Mouse (Mus musculus): ENCODE measurements around the gene Klra2.
"Not testable (repeated sequence)": the region's sequence is repeated elsewhere in the genome, so short reads cannot be mapped to it uniquely, and the experiment has no call there.

Gene Klra2

DNA sequence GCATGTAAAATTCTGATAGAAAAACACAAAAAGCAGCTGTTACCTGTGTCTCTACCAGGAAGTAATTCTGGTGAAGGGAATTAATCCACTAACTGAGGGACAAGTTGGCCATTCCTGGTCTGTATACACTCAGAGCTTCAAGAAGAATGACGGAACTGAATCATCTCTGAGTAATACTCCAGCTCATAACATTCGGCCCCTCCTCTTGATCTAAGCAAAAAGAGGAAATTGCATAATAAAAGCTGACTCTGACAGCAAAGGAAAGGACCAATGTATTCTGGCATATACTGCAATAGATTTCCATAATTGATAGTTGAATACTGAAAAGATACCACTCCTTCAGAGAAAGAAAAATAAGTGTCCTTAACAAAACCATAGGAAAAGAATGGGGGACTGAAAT, at the start of gene Klra2:
Gene Klra2 (minus strand): TSS at position 157 of the 400 bp plus-strand sequence.
- DNase-seq (ENCODE audit: extremely low spot score, low read depth, low spot score), result no peak

GRCm38 (mm10) chr6:131294435-131295112, 47.4 kb upstream of the Klra2 start:
- DNase-seq (ENCODE audit: extremely low spot score, low read depth, low spot score), result no peak

- no peak for DNase-seq (ENCODE audit: extremely low spot score, low read depth, low spot score)
Measured at GRCm38 (mm10) chr6:131293916-131294315, 46.8 kb upstream of the Klra2 start.

DNA sequence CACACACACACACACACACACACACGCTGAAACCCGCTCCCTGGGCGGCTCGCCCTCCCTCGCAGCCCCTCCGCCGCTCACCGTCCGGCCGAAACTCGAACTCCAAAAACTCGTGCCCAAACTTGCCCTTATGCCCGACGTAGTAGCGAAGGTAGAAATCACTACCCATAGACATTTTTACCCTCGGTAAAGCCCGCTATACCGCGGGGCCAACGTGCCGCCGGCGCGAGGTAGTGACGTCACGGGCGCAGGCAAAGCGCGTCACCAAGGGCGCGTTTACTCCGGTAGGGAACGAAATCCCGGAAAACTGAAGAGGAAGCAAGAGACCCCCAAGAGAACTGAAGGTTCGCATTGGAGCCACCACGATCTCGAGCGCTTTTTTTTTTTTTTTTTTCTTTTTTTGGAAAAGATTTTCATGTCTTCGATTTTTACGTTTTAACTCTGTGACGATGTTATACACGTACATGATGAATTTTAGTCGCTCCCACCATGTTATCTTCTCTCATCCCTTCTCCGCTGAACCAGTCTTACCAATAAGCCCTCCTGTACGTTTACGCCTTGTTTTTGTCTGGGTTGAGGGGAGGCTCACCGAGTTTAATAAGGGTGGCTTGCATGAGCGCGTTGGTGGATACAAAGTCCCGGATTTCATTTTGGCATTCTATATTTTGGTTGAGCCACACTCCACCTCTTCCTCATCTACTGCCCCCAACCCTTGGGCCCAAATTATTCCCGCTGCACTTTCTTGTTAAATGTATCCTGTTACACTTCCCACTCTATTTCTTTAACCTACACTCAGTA, 46.0 kb upstream of the Klra2 start, which contains the start of gene Magohb:
Gene Magohb (minus strand): TSS at position 254 of the 798 bp plus-strand sequence.
- peak; percentile 24 for DNase-seq (ENCODE audit: extremely low spot score, low read depth, low spot score)

- DNase-seq (ENCODE audit: extremely low spot score, low read depth, low spot score), result no peak
Measured at GRCm38 (mm10) chr6:131292276-131292990, 45.3 kb upstream of the Klra2 start.

- no peak for DNase-seq (ENCODE audit: extremely low spot score, low read depth, low spot score)
Measured at GRCm38 (mm10) chr6:131290430-131290829, 43.3 kb upstream of the Klra2 start.

DNA sequence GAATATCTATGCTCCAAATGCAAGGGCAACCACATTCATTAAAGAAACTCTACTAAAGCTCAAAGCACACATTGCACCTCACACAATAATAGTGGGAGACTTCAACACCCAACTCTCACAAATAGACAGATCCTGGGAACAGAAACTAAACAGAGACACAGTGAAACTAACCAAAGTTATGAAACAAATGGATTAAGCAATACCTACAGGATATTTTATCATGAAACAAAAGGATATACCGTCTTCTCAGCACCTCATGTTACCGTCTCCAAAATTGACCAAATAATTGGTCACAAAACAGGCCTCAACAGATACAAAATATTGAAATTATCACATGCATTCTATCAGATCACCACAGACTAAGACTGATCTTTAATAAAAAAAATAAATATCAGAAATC, 31.0 kb upstream of the Klra2 start:
- DNase-seq (ENCODE audit: extremely low spot score, low read depth, low spot score), result not testable (repeated sequence)

- DNase-seq (ENCODE audit: extremely low spot score, low read depth, low spot score), result no peak
Measured at GRCm38 (mm10) chr6:131276659-131277058, 29.5 kb upstream of the Klra2 start.

DNA sequence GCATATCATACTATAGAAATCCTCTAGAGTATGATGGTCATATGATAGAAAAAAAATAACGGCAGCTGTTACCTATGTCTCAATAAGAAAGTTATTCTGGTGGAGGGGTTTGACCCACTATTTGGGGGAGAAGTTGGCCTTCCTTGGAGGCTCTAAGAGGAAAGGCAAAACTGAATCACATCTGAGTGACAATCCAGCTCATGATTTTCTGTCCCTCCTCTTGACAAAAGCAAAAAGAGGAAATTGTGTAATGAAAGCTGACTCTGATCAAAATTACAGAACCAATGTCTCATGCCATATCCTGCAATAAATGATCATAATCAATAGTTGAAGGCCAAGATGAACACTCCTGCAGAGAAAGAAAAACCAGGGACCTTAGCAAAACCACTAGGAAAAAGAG, 25.1 kb upstream of the Klra2 start:
- no peak for DNase-seq (ENCODE audit: extremely low spot score, low read depth, low spot score)

GRCm38 (mm10) chr6:131270312-131270711, 23.1 kb upstream of the Klra2 start:
- no peak for DNase-seq (ENCODE audit: extremely low spot score, low read depth, low spot score)

GRCm38 (mm10) chr6:131269599-131269998, 22.4 kb upstream of the Klra2 start:
- no peak for DNase-seq (ENCODE audit: extremely low spot score, low read depth, low spot score)

GRCm38 (mm10) chr6:131264175-131264574, 17.0 kb upstream of the Klra2 start:
- DNase-seq (ENCODE audit: extremely low spot score, low read depth, low spot score), result no peak

DNA sequence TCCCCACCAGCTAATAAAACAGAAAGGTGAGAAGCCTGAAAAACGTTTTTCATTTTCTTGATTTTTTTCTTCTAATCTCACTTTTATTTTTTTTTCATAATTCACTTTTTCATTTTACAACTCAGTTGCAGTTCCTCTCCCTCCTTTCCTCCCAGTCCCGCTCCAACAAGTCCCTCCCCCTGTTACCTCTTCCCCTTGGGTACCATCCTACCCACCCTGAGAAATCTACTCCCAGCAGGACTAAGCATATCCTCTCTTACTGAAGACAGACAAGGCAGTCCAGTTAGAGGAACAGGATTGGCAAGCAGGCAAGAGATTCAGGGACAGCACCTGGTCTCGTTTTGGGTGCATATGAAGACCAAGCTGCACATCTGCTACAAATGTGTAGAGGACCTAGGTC, 15.6 kb upstream of the Klra2 start:
- DNase-seq (ENCODE audit: extremely low spot score, low read depth, low spot score), result no peak

DNA sequence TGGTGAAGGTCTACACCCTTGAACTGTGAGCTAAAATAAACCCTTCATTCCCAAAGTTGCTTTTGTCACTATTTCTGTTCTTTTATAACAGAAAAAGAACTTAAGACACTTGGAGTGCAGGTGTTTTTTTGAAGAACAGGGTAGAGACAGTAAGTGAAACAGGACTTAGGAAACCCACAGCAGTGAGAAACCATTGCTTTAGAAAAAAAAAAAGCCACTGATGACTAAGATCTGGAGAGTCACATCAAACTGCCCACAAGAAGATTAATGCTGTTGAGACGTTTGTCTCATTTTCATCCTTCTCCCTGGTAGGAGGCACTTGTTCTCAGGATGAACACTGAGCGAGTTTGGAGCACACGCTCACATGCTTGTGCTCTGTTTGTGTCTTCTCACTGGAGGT, 14.8 kb upstream of the Klra2 start:
- no peak for DNase-seq (ENCODE audit: extremely low spot score, low read depth, low spot score)

- DNase-seq (ENCODE audit: extremely low spot score, low read depth, low spot score), result no peak
Measured at GRCm38 (mm10) chr6:131245081-131245480, 2.1 kb downstream of the Klra2 start.
